In genomic region chr9:86682844-86683243, GRCm38 (mm10) we compare ENCODE assay signal across 14 mouse cellular contexts. TPM values are rescaled to one million over a fixed set of nuclear protein-coding genes. Genes with fewer than 3 reads are reported as not detected.
A peak's percentile ranks its signal among the peaks of the same experiment; 100 is the strongest.
DNase-seq lines count a peak whose midpoint lies in the region; ATAC-seq lines count a peak whose summit lies in the region.
"Had no signal": no experiment of that assay in that cellular context is flagged by ENCODE, and none has a peak within 500 bp of the region (broad histone marks: within the 10 kb centered on the region; RNA-seq: fewer than 3 reads in every experiment).

No protein-coding gene starts in this region.

- H3K36me3 ChIP-seq in embryonic facial prominence, embryonic 14.5 days (ENCODE audit: control insufficient read depth, insufficient read depth, low read length): no peaks in the 10 kb centered on the region
- H3K36me3 ChIP-seq in embryonic facial prominence, embryonic 10.5 days (replicated peaks): no peaks in the 10 kb centered on the region
- H3K36me3 ChIP-seq: heart, embryonic 15.5 days had no signal

- no peaks in the 10 kb centered on the region for H3K27me3 ChIP-seq in embryonic facial prominence, embryonic 14.5 days (replicated peaks; ENCODE audit: control insufficient read depth, insufficient read depth, low read length)
- H3K27me3 ChIP-seq in embryonic facial prominence, embryonic 10.5 days (replicated peaks; ENCODE audit: low read depth, poor library complexity, severe bottlenecking): no peaks in the 10 kb centered on the region
- H3K27me3 ChIP-seq: heart, embryonic 15.5 days had no signal

- intact Hi-C loops in left cerebral cortex, postnatal 14 days (cut with DNase I): no loop called here
- intact Hi-C loops in left cerebral cortex, postnatal 4 days (cut with DNase I): no loop called here

- no peak overlapping the region for H3K9ac ChIP-seq in embryonic facial prominence, embryonic 14.5 days (ENCODE audit: low read depth, low read length)
- H3K9ac ChIP-seq: heart, embryonic 15.5 days had no signal

- H3K9me3 ChIP-seq in embryonic facial prominence, embryonic 14.5 days (ENCODE audit: control insufficient read depth, low read length): no peaks in the 10 kb centered on the region
- no peaks in the 10 kb centered on the region for H3K9me3 ChIP-seq in embryonic facial prominence, embryonic 10.5 days
- H3K9me3 ChIP-seq: heart, embryonic 15.5 days had no signal

- H3K4me2 ChIP-seq in embryonic facial prominence, embryonic 14.5 days (ENCODE audit: low read depth, low read length): no peak overlapping the region
- H3K4me2 ChIP-seq: heart, embryonic 15.5 days had no signal

- peak; percentile 77 for DNase-seq in embryonic facial prominence, embryonic 14.5 days (ENCODE audit: low spot score)
- DNase-seq in embryonic facial prominence, embryonic 10.5 days (ENCODE audit: low spot score): no peak
- peak; percentile 15 to 58 for DNase-seq in left cerebral cortex, postnatal 14 days (ENCODE audit: low spot score in 2 of 2)
- no peak for DNase-seq in left cerebral cortex, postnatal 4 days
- peak; percentile 33 to 44 for DNase-seq in right cerebral cortex, postnatal 10 days (ENCODE audit: low spot score in 2 of 2)
- DNase-seq in right cerebral cortex, adult 2 months (ENCODE audit: low spot score in 2 of 2): no peak
- no peak for DNase-seq in thymus, adult 18-20 months
- DNase-seq: adrenal gland, postnatal 14 days; gastrocnemius, postnatal 10 days; kidney, postnatal 25 days; layer of hippocampus, postnatal 36 days; lung, postnatal 4 days had no signal

- peaks cover 9% of the 10 kb centered on the region for H3K4me1 ChIP-seq in embryonic facial prominence, embryonic 14.5 days (ENCODE audit: control insufficient read depth, insufficient read depth, low read length)
- peaks cover 22% of the 10 kb centered on the region for H3K4me1 ChIP-seq in embryonic facial prominence, embryonic 10.5 days

- no peak overlapping the region for H3K27ac ChIP-seq in embryonic facial prominence, embryonic 14.5 days (replicated peaks; ENCODE audit: low read depth, low read length)
- H3K27ac ChIP-seq in embryonic facial prominence, embryonic 10.5 days (replicated peaks): no peak overlapping the region

- peak; percentile 68; the same call in 1 of the 2 replicates for ATAC-seq in embryonic facial prominence, embryonic 14.5 days (ENCODE audit: low read depth)
- ATAC-seq in megakaryocyte, adult 5-6 weeks (ENCODE audit: poor library complexity, severe bottlenecking): no peak

- no peak overlapping the region for H3K4me3 ChIP-seq in embryonic facial prominence, embryonic 14.5 days (ENCODE audit: low read depth, low read length)
- no peak overlapping the region for H3K4me3 ChIP-seq in embryonic facial prominence, embryonic 10.5 days
- H3K4me3 ChIP-seq: heart, embryonic 15.5 days had no signal

- WGBS in embryonic facial prominence, embryonic 14.5 days: 25% methylated on average over 6 of the region's 6 CpGs
- 73% methylated on average over 6 of the region's 6 CpGs for WGBS in embryonic facial prominence, embryonic 10.5 days

RNA-seq across cellular contexts. Expression of gene Me1, which starts 12.9 kb away (rescaled TPM):
- 26.1 and 26.3 TPM in 2 replicates for polyA plus RNA-seq in embryonic facial prominence, embryonic 14.5 days (2014; fragmentation: Nextera tagmentation; extraction: Ambion mirVana)
- polyA plus RNA-seq in embryonic facial prominence, embryonic 10.5 days (2016; fragmentation: Nextera tagmentation; extraction: Ambion mirVana): 10.1 and 12.0 TPM in 2 replicates
- 10 to 100 TPM; 54.6 to 58.3 TPM for total RNA-seq in left cerebral cortex, postnatal 14 days (2021)
- total RNA-seq in left cerebral cortex, postnatal 4 days (2021): 10 to 100 TPM; 60.3 to 64.4 TPM
- not detected in 2 replicates for total RNA-seq in megakaryocyte, adult 5-6 weeks (2015)
- not detected in 2 replicates for total RNA-seq in megakaryocyte, adult 5-6 weeks (2017)

Comparison
In these comparisons a context has a peak if more than half of its experiments do, and no peak if none do; other contexts are left out.
1. DNase-seq: peak in embryonic facial prominence, embryonic 14.5 days (single experiment), left cerebral cortex, postnatal 14 days (2 of 2) and right cerebral cortex, postnatal 10 days (2 of 2); none in embryonic facial prominence, embryonic 10.5 days (single experiment), left cerebral cortex, postnatal 4 days (single experiment), right cerebral cortex, adult 2 months (0 of 2) and thymus, adult 18-20 months (0 of 2).
2. RNA of gene Me1, which starts 12.9 kb away (total RNA-seq): 60.3 to 64.4 TPM in left cerebral cortex, postnatal 4 days and 54.6 to 58.3 TPM in left cerebral cortex, postnatal 14 days; not detected in megakaryocyte, adult 5-6 weeks; every median in the first group is over 10 times any median in the second.